Mouse (Mus musculus): ENCODE data around the gene Phkb. TPM values are rescaled to one million over a fixed set of nuclear protein-coding genes. Genes with fewer than 3 reads are reported as not detected.

Gene Phkb
- polyA plus RNA-seq, 1 experiment from 2014 or later, result 40.5 TPM

DNA sequence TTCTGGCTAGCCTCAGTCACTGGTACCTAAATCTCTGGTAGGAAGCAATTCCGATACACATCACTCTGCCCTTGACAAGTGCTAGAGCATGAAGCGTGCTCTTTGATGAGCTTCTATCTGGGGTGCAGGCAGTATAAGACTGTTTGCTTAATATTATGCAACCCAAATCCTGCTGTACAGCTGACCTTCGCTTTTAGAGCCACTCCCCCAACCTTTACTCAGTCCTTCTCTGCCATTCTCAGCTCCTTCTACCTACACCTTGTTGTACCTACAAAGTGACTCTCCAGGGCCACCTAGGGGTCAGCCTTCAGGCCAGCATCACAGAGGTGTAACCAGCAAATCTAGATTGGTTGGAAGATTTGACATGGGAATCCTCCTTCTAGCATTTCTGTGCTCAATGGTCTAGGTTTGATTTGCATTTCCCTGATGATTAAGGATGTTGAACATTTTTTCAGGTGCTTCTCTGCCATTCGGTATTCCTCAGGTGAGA is 136.9 kb downstream of the Phkb start:
- H3K4me2 ChIP-seq (ENCODE audit: low read length), result no peak overlapping the region
- H3K27ac ChIP-seq (ENCODE audit: low read depth), result no peak overlapping the region
- no peaks in the 10 kb centered on the region for H3K27me3 ChIP-seq (replicated peaks; ENCODE audit: control insufficient read depth, insufficient read depth, low read length)
- ATAC-seq (replicated peaks; ENCODE audit: low FRiP score, low TSS enrichment, low read depth) (no peak), DNase-seq (ENCODE audit: low spot score) (no peak)
- H3K9me3 ChIP-seq (ENCODE audit: control insufficient read depth, low read length), result no peaks in the 10 kb centered on the region; the same call in 1 of the 2 replicates
- H3K4me1 ChIP-seq (replicated peaks; ENCODE audit: control insufficient read depth, insufficient read depth, low read length), result no peaks in the 10 kb centered on the region
- 90% methylated on average over 4 of the region's 4 CpGs for WGBS
- H3K9ac ChIP-seq (ENCODE audit: low read length), result no peak overlapping the region
- no peaks in the 10 kb centered on the region for H3K36me3 ChIP-seq (ENCODE audit: control insufficient read depth, insufficient read depth, low read length)
- no peak overlapping the region for H3K4me3 ChIP-seq (ENCODE audit: low read depth, low read length)

DNA sequence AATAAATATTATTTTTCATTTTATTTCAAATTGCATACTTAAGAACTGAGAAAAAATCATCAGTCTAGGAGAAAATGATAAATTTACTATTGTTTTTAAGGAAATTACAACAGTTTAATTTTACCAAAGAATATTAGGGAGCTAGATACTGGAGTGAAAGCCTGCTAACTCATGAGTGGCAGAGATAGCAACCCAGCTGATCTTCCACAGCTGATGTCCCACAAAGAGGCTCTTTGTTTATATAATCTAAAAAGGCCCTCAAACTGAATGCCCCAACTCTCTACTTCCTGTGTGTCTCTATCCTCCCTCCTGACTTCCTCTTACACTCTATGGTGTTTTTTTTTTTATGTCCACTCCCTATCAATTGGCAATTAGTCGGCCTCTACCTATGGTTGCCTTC is 152.2 kb downstream of the Phkb start:
- DNase-seq (ENCODE audit: low spot score) (no peak), ATAC-seq (replicated peaks; ENCODE audit: low FRiP score, low TSS enrichment, low read depth) (no peak)
- no peaks in the 10 kb centered on the region for H3K36me3 ChIP-seq (ENCODE audit: control insufficient read depth, insufficient read depth, low read length)
- no peak overlapping the region for H3K9ac ChIP-seq (ENCODE audit: low read length)
- no peaks in the 10 kb centered on the region for H3K4me1 ChIP-seq (replicated peaks; ENCODE audit: control insufficient read depth, insufficient read depth, low read length)
- no peak overlapping the region for H3K27ac ChIP-seq (ENCODE audit: low read depth)
- H3K9me3 ChIP-seq (ENCODE audit: control insufficient read depth, low read length), result no peaks in the 10 kb centered on the region
- H3K4me3 ChIP-seq (ENCODE audit: low read depth, low read length), result no peak overlapping the region
- no peak overlapping the region for H3K4me2 ChIP-seq (ENCODE audit: low read length)
- H3K27me3 ChIP-seq (replicated peaks; ENCODE audit: control insufficient read depth, insufficient read depth, low read length), result no peaks in the 10 kb centered on the region
- WGBS, result 91% methylated on average over 1 of the region's 1 CpGs

DNA sequence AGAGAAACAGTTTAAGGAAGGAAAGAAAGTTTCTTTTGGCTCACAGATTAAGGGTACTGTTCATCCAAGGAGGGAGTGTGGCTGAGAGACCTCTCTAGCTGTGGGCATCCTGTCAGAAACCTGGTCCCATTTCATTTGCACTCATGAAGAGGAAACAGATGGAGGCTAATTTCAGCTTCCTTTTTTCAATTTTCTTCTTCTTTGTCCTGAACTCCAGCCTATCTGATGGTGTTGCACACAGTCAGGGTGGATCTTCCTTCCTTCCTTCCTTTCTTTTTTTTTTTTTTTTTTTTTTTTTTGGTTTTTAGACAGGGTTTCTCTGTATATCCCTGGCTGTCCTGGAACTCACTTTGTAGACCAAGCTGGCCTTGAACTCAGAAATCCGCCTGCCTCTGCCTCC is 152.9 kb downstream of the Phkb start:
- ATAC-seq (replicated peaks; ENCODE audit: low FRiP score, low TSS enrichment, low read depth), result no peak
- WGBS, result 88% methylated on average over 1 of the region's 1 CpGs
- Histone ChIP-seq H3K27ac (ENCODE audit: low read depth) (no peak overlapping the region), H3K4me3 (ENCODE audit: low read depth, low read length) (no peak overlapping the region), H3K4me1 (replicated peaks; ENCODE audit: control insufficient read depth, insufficient read depth, low read length) (no peaks in the 10 kb centered on the region), H3K4me2 (ENCODE audit: low read length) (no peak overlapping the region), H3K27me3 (replicated peaks; ENCODE audit: control insufficient read depth, insufficient read depth, low read length) (no peaks in the 10 kb centered on the region), H3K9ac (ENCODE audit: low read length) (no peak overlapping the region), H3K36me3 (ENCODE audit: control insufficient read depth, insufficient read depth, low read length) (no peaks in the 10 kb centered on the region), H3K9me3 (ENCODE audit: control insufficient read depth, low read length) (no peaks in the 10 kb centered on the region)
- DNase-seq (ENCODE audit: low spot score), result no peak

DNA sequence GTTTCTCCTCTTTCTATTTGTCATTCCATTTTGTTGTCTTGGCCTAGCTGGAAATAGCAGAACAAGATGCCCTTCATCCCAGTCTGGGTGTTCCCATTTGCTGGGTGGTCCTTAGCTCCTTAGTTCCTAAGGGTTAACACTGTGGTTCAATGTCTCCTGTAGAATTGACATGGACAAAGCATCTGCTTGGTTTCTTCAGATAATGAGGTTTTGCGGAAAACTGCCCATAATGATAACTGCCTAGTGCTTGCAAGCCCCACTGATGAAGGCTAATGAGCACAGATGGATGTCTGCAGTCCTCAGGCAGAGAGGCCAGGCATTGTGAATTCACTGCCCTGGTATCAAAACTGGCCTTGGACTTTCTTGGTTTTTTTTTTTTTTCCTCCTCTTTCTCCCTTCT is 155.2 kb downstream of the Phkb start:
- Histone ChIP-seq H3K4me2 (ENCODE audit: low read length) (no peak overlapping the region), H3K9me3 (ENCODE audit: control insufficient read depth, low read length) (no peaks in the 10 kb centered on the region), H3K4me3 (ENCODE audit: low read depth, low read length) (no peak overlapping the region), H3K9ac (ENCODE audit: low read length) (no peak overlapping the region), H3K27me3 (replicated peaks; ENCODE audit: control insufficient read depth, insufficient read depth, low read length) (no peaks in the 10 kb centered on the region), H3K4me1 (replicated peaks; ENCODE audit: control insufficient read depth, insufficient read depth, low read length) (no peaks in the 10 kb centered on the region), H3K36me3 (ENCODE audit: control insufficient read depth, insufficient read depth, low read length) (no peaks in the 10 kb centered on the region), H3K27ac (ENCODE audit: low read depth) (no peak overlapping the region)
- WGBS, result 80% methylated on average over 1 of the region's 1 CpGs
- DNase-seq (ENCODE audit: low spot score), result no peak
- ATAC-seq (replicated peaks; ENCODE audit: low FRiP score, low TSS enrichment, low read depth), result no peak

DNA sequence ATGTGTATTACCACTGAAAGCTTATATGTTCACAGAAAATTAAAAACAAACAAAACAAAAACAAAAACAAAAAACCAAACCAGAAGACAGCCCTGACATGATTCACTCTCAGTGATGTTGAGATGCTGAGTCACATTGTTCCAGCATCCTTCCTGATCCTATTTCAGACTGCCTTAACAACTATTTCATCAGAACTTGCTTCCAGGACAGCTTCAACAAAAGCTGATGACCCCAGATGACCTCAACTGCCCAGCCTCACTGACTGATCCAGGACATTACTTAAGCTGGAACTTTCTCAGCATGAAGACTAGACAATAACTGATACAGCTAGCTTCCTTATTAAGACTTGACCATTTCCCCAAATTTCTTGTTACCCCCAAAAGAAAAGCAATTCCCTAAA is 165.7 kb downstream of the Phkb start:
- DNase-seq (ENCODE audit: low spot score) (no peak), ATAC-seq (replicated peaks; ENCODE audit: low FRiP score, low TSS enrichment, low read depth) (no peak)
- no peak overlapping the region for H3K9ac ChIP-seq (ENCODE audit: low read length)
- no peak overlapping the region for H3K27ac ChIP-seq (ENCODE audit: low read depth)
- H3K9me3 ChIP-seq (ENCODE audit: control insufficient read depth, low read length), result no peaks in the 10 kb centered on the region
- H3K4me2 ChIP-seq (ENCODE audit: low read length), result no peak overlapping the region
- no peaks in the 10 kb centered on the region for H3K36me3 ChIP-seq (ENCODE audit: control insufficient read depth, insufficient read depth, low read length)
- no peak overlapping the region for H3K4me3 ChIP-seq (ENCODE audit: low read depth, low read length)
- H3K27me3 ChIP-seq (replicated peaks; ENCODE audit: control insufficient read depth, insufficient read depth, low read length), result no peaks in the 10 kb centered on the region
- no peaks in the 10 kb centered on the region for H3K4me1 ChIP-seq (replicated peaks; ENCODE audit: control insufficient read depth, insufficient read depth, low read length)

DNA sequence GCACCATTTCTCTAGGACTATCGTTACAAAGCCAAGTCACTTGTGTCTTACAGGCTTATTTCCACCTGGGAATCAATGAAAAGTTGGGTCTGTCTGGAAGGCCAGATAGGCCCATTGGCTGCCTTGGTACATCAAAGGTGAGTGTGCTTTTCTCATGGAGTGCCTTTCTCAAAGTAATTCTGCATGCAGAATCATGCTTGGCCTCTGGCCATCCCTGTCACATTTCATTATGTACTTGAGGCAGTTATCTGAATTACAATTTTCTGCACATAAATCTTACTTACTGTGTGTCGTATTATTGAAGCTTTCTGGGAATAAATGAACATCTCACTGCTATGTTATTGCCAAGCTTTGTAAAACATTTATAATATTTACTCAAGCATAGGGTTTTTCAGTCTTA is 176.0 kb downstream of the Phkb start:
- 88% methylated on average over 2 of the region's 2 CpGs for WGBS
- Histone ChIP-seq H3K9me3 (ENCODE audit: control insufficient read depth, low read length) (no peaks in the 10 kb centered on the region), H3K27ac (ENCODE audit: low read depth) (no peak overlapping the region), H3K4me1 (replicated peaks; ENCODE audit: control insufficient read depth, insufficient read depth, low read length) (no peaks in the 10 kb centered on the region), H3K9ac (ENCODE audit: low read length) (no peak overlapping the region), H3K27me3 (replicated peaks; ENCODE audit: control insufficient read depth, insufficient read depth, low read length) (no peaks in the 10 kb centered on the region), H3K36me3 (ENCODE audit: control insufficient read depth, insufficient read depth, low read length) (peaks cover 5% of the 10 kb centered on the region; the same call in 1 of the 2 replicates), H3K4me3 (ENCODE audit: low read depth, low read length) (no peak overlapping the region), H3K4me2 (ENCODE audit: low read length) (no peak overlapping the region)
- ATAC-seq (replicated peaks; ENCODE audit: low FRiP score, low TSS enrichment, low read depth) (no peak), DNase-seq (ENCODE audit: low spot score) (no peak)

DNA sequence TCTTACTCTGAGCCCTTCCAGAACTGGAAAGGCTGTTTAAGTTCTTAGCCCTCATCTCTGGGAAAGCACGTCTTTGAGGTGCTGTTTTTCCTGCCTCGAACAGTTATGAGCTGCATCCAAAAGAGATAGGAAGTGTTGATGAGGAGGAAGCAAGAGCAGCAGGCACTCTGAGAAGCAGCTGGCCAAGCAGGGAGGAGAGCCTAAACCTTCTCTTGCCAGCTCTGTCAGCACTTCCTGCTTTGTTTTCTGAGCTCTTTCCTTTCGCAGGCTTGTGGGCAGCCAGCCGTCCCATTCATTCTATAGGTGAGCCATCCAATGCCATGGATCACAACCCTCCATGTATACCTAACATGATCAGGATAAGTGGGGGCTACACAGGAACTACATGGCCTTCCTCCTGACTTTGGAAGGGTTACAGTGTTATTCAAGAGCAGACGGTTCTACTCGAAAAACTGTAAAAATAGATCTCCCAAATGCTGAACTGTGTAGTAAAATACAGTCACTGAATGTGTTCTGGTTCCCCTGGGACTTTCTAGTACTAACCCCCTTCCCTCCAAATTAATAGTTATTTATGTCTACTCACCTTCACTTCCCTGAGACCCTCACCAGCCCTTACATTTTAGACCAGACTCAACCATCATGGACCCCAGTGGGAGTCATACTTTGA is 188.0 kb downstream of the Phkb start:
- Histone ChIP-seq H3K9me3 (ENCODE audit: control insufficient read depth, low read length) (no peaks in the 10 kb centered on the region), H3K9ac (ENCODE audit: low read length) (no peak overlapping the region), H3K36me3 (ENCODE audit: control insufficient read depth, insufficient read depth, low read length) (0 out of 2 replicates have a peak, but pooled peaks cover 8% of the 10 kb centered on the region), H3K27me3 (replicated peaks; ENCODE audit: control insufficient read depth, insufficient read depth, low read length) (no peaks in the 10 kb centered on the region), H3K4me1 (replicated peaks; ENCODE audit: control insufficient read depth, insufficient read depth, low read length) (no peaks in the 10 kb centered on the region), H3K4me2 (ENCODE audit: low read length) (no peak overlapping the region), H3K27ac (ENCODE audit: low read depth) (no peak overlapping the region), H3K4me3 (ENCODE audit: low read depth, low read length) (no peak overlapping the region)
- 75% methylated on average over 6 of the region's 6 CpGs for WGBS
- ATAC-seq (replicated peaks; ENCODE audit: low FRiP score, low TSS enrichment, low read depth) (no peak), DNase-seq (ENCODE audit: low spot score) (no peak)

DNA sequence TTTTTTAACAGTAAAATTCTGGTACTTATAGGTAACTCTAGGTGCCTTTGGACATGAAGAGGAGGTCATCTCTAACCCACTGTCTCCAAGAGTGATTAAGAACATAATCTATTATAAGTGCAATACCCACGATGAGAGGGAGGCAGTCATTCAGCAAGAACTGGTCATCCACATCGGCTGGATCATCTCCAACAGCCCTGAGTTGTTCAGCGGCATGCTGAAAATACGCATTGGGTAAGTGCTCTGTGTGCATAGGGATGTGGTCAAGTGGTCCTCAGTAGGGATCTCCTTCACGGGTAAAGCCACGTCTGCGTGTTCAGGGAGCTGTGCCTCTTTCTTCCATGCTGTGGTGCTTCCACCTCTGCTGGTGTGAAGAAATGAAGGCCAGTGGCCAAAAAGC is 188.7 kb downstream of the Phkb start:
- WGBS, result 94% methylated on average over 7 of the region's 7 CpGs

DNA sequence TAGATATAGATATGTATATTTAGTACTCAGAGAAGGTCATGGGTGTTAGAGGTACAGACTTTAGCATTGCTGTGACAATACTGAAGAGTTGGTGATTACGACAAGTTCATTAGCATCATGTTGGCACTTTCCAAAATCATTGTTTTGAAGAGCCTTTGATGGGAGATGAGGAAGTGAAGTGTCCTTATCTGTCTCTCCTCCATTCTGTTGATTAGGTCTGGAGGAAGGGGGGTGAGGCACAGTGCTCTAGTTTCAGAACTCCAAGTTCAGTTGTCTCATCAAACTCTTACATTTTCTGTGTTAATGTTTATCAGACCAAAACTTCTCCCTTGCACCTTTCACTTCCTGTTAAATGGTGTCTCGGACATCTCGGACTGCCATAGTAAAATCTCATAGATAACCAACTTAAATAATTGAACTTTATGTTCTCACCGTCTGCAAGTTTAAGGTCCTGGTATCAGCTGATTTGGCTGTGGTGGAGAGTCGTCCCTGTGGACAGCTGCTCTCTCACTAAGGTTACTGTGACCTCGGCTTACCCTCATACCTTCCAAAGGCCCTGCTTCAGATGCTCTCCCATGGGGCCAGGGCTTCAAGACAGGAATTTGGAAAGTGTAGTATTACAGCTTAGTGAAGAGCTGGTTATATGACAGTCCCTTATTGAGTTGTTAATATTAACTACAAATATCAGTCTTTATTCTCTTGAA is 194.1 kb downstream of the Phkb start:
- H3K27me3 ChIP-seq (replicated peaks; ENCODE audit: control insufficient read depth, insufficient read depth, low read length), result no peaks in the 10 kb centered on the region
- peaks cover 6% of the 10 kb centered on the region; the same call in 1 of the 2 replicates for H3K36me3 ChIP-seq (ENCODE audit: control insufficient read depth, insufficient read depth, low read length)
- no peak overlapping the region for H3K4me2 ChIP-seq (ENCODE audit: low read length)
- H3K27ac ChIP-seq (ENCODE audit: low read depth), result no peak overlapping the region
- H3K4me1 ChIP-seq (replicated peaks; ENCODE audit: control insufficient read depth, insufficient read depth, low read length), result no peaks in the 10 kb centered on the region
- 76% methylated on average over 6 of the region's 6 CpGs for WGBS
- no peak overlapping the region for H3K4me3 ChIP-seq (ENCODE audit: low read depth, low read length)
- no peak overlapping the region for H3K9ac ChIP-seq (ENCODE audit: low read length)
- DNase-seq (ENCODE audit: low spot score) (no peak), ATAC-seq (replicated peaks; ENCODE audit: low FRiP score, low TSS enrichment, low read depth) (no peak)
- no peaks in the 10 kb centered on the region for H3K9me3 ChIP-seq (ENCODE audit: control insufficient read depth, low read length)

More for the DNA sequence above, 188.7 kb downstream of the Phkb start:
- ATAC-seq (replicated peaks; ENCODE audit: low FRiP score, low TSS enrichment, low read depth), result no peak
- no peak for DNase-seq (ENCODE audit: low spot score)
- H3K27me3 ChIP-seq (replicated peaks; ENCODE audit: control insufficient read depth, insufficient read depth, low read length), result no peaks in the 10 kb centered on the region
- H3K27ac ChIP-seq (ENCODE audit: low read depth), result no peak overlapping the region
- H3K4me1 ChIP-seq (replicated peaks; ENCODE audit: control insufficient read depth, insufficient read depth, low read length), result no peaks in the 10 kb centered on the region
- 0 out of 2 replicates have a peak, but pooled peaks cover 8% of the 10 kb centered on the region for H3K36me3 ChIP-seq (ENCODE audit: control insufficient read depth, insufficient read depth, low read length)
- H3K4me3 ChIP-seq (ENCODE audit: low read depth, low read length), result no peak overlapping the region
- H3K9ac ChIP-seq (ENCODE audit: low read length), result no peak overlapping the region
- H3K4me2 ChIP-seq (ENCODE audit: low read length), result no peak overlapping the region
- no peaks in the 10 kb centered on the region for H3K9me3 ChIP-seq (ENCODE audit: control insufficient read depth, low read length)
